Mouse (Mus musculus) ES-Bruce4 (cell line): Measurements from ENCODE around the gene Smcr8.

ENCODE experiments used
- CTCF ChIP-seq: IDR thresholded peaks from one replicate; pipeline ENCODE4 v1.8.1; 2011; ENCODE audit warnings: low read depth, low read length
- EP300 ChIP-seq: IDR thresholded peaks from 2 replicates; pipeline ENCODE4 v1.6.1; 2011; ENCODE audit warnings: low read depth, low read length; ENCODE audit not compliant: insufficient read depth

DNA sequence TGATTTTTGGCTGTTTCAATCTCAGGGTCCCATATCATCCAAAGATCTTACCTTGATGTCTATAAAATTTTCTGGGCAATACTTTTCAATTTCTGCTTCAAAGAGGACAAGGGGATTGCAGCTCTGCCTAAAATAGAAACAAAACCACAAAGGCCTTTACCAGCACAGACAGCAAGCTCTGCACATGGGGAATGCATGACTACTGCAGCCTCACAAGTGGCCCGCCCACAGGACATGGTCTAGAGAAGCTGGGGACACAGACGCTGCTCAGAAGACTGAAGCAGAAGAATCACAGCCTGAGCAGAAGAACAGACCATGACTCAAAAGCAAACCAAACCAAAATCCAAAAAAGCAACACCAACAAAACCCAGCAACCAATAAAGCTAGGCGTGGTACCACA lies 15.6 kb upstream of the Smcr8 start:
- TF ChIP-seq EP300 (no peak), CTCF (no peak)
